Mouse (Mus musculus) CH12.LX (cell line): ENCODE results near the gene Tmem198. TPM values are rescaled to one million over a fixed set of nuclear protein-coding genes. Genes with fewer than 3 reads are reported as not detected.

ENCODE experiments used
- DNase-seq: peaks from one replicate; pipeline ENCODE4 v3.0.0-alpha.2; 2013; ENCODE audit errors: extremely low read depth
- H3K27ac ChIP-seq: 2 replicates; pipeline ENCODE4 v1.5.1; 2012; ENCODE audit warnings: low read depth, mild to moderate bottlenecking, control low read depth, moderate library complexity; ENCODE audit not compliant: insufficient read depth
- H3K27me3 ChIP-seq: replicated peaks from 2 replicates; pipeline ENCODE3; 2012; ENCODE audit warnings: inconsistent platforms
- H3K36me3 ChIP-seq, 2 experiments: replicated peaks in 1 of 2; 2 replicates each; pipeline versions ENCODE3 to v1.6.1; 2012; ENCODE audit warnings: inconsistent platforms in 1 of 2, low read length in 1 of 2, mild to moderate bottlenecking in 1 of 2, mixed read lengths in 1 of 2, moderate library complexity in 1 of 2; ENCODE audit not compliant: control insufficient read depth in 1 of 2, insufficient read depth in 1 of 2
- H3K4me1 ChIP-seq, 2 experiments: 2 replicates each; pipeline ENCODE4 v1.6.1; 2012; ENCODE audit warnings: inconsistent platforms in 1 of 2, moderate library complexity in 1 of 2; ENCODE audit not compliant: insufficient read depth in 2 of 2, control insufficient read depth in 1 of 2
- H3K4me2 ChIP-seq: 2 replicates; pipeline ENCODE4 v1.6.1; 2012; ENCODE audit warnings: low read depth, mild to moderate bottlenecking, control low read depth; ENCODE audit not compliant: poor library complexity, insufficient read depth, severe bottlenecking
- H3K4me3 ChIP-seq, 3 experiments: fragments of 150-350 bp in 1 of 3; sonication (generic) in 1 of 3; replicated peaks in 1 of 3; 2 replicates each; pipeline versions ENCODE3 to v1.5.1; 2011 to 2012; ENCODE audit warnings: low read depth in 2 of 3, low read length in 2 of 3, mild to moderate bottlenecking in 2 of 3, moderate library complexity in 2 of 3, control low read depth in 1 of 3, improper control_type of control experiment in 1 of 3, inconsistent platforms in 1 of 3, mixed read lengths in 1 of 3; ENCODE audit not compliant: poor library complexity in 1 of 3
- H3K79me2 ChIP-seq: replicated peaks from 2 replicates; pipeline ENCODE4 v1.6.1; 2012; ENCODE audit warnings: mild to moderate bottlenecking, moderate library complexity; ENCODE audit not compliant: control insufficient read depth, poor library complexity, insufficient read depth, severe bottlenecking; ENCODE audit errors: extremely low read depth
- H3K9ac ChIP-seq: 2 replicates; pipeline ENCODE4 v1.6.1; 2012; ENCODE audit warnings: low read depth, mild to moderate bottlenecking, control low read depth, moderate library complexity; ENCODE audit not compliant: insufficient read depth
- H3K9me3 ChIP-seq: replicated peaks from 2 replicates; pipeline ENCODE3; 2012; ENCODE audit warnings: low read length, inconsistent platforms, mixed read lengths
- E2F4 ChIP-seq: IDR thresholded peaks from 2 replicates; pipeline ENCODE4 v1.6.1; 2011; ENCODE audit warnings: low read depth, low read length, improper control_type of control experiment; ENCODE audit not compliant: insufficient replicate concordance
- GABPA ChIP-seq: IDR thresholded peaks from 2 replicates; pipeline ENCODE4 v1.6.1; 2012; ENCODE audit warnings: low read depth, low read length, improper control_type of control experiment, inconsistent platforms; ENCODE audit not compliant: insufficient replicate concordance
- JUND ChIP-seq: conservative IDR thresholded peaks from 2 replicates; pipeline ENCODE4 v1.6.1; 2011; ENCODE audit warnings: low read depth, low read length, improper control_type of control experiment
- MAFK ChIP-seq: IDR thresholded peaks from 2 replicates; pipeline ENCODE4 v1.6.1; 2011; ENCODE audit warnings: low read length, improper control_type of control experiment; ENCODE audit not compliant: insufficient replicate concordance
- MXI1 ChIP-seq: IDR thresholded peaks from 2 replicates; pipeline ENCODE4 v1.6.1; 2011; ENCODE audit warnings: mild to moderate bottlenecking, low read depth, low read length, improper control_type of control experiment
- MYC ChIP-seq: IDR thresholded peaks from 2 replicates; pipeline ENCODE4 v1.6.1; 2011; ENCODE audit warnings: low read depth, mild to moderate bottlenecking, improper control_type of control experiment, low read length
- NRF1 ChIP-seq: IDR thresholded peaks from 2 replicates; pipeline ENCODE4 v1.6.1; 2014; ENCODE audit warnings: low read depth, mild to moderate bottlenecking, inconsistent platforms, low read length, improper control_type of control experiment, moderate library complexity
- PAX5 ChIP-seq: IDR thresholded peaks from 2 replicates; pipeline ENCODE4 v1.6.1; 2012; ENCODE audit warnings: low read length, inconsistent platforms, mixed read lengths
- POLR2AphosphoS2 ChIP-seq: IDR thresholded peaks from 2 replicates; pipeline ENCODE4 v1.6.1; 2011; ENCODE audit warnings: low read depth, low read length, improper control_type of control experiment
- RAD21 ChIP-seq: IDR thresholded peaks from 2 replicates; pipeline ENCODE4 v1.6.1; 2011; ENCODE audit warnings: low read depth, mild to moderate bottlenecking, low read length, improper control_type of control experiment, moderate library complexity
- UBTF ChIP-seq: IDR thresholded peaks from 2 replicates; pipeline ENCODE4 v1.6.1; 2012; ENCODE audit warnings: low read depth, mild to moderate bottlenecking, inconsistent platforms, low read length, improper control_type of control experiment, moderate library complexity
- USF1 ChIP-seq: IDR thresholded peaks from 2 replicates; pipeline ENCODE4 v1.6.1; 2014; ENCODE audit warnings: low read depth, mild to moderate bottlenecking, inconsistent platforms, low read length, improper control_type of control experiment
- USF2 ChIP-seq: conservative IDR thresholded peaks from 2 replicates; pipeline ENCODE4 v1.6.1; 2011; ENCODE audit warnings: low read depth, low read length, improper control_type of control experiment
- ZC3H11A ChIP-seq: IDR thresholded peaks from 2 replicates; pipeline ENCODE4 v1.6.1; 2012; ENCODE audit warnings: low read depth, mild to moderate bottlenecking, inconsistent platforms, low read length, improper control_type of control experiment
- ZMIZ1 ChIP-seq: IDR thresholded peaks from 2 replicates; pipeline ENCODE4 v1.6.1; 2012; ENCODE audit warnings: low read depth, mild to moderate bottlenecking, inconsistent platforms, low read length, improper control_type of control experiment
- dilution Hi-C: fragments of 300-500 bp; cut with MboI; formaldehyde crosslinking; loops from 2 replicates; pipeline ENCODE4 v1.14.3; 2020; ENCODE audit warnings: low sequenced_read_pairs; ENCODE audit not compliant: extremely low pct_unique_long_range_greater_than_20kb, extremely low pct_ligation_motif_present
- in situ Hi-C: fragments of 300-500 bp; cut with MboI; formaldehyde crosslinking; loops from 3 replicates; pipeline ENCODE4 v1.14.3; 2019; ENCODE audit warnings: low sequenced_read_pairs, low pct_ligation_motif_present, low pct_unique_long_range_greater_than_20kb, mixed read lengths
- polyA plus RNA-seq: library from polyadenylated mRNA; unstranded; fragments of >175 nt; gene quantifications from 2 replicates; pipeline ENCODE4 v1.2.1, GENCODE M21; 2012; ENCODE audit warnings: low read depth; ENCODE audit not compliant: insufficient read length
- total RNA-seq, 2 experiments: library from RNA; depleted of rRNA; stranded (reverse); fragments of 300-350 nt in 1 of 2; fragments of >200 nt in 1 of 2; gene quantifications; 2 replicates each; pipeline ENCODE4 v1.2.3; 2012 to 2014

The Tmem198 gene
- total and polyA plus RNA-seq, 3 experiments = 0.51 to 1.1 (median 0.80) TPM

DNA sequence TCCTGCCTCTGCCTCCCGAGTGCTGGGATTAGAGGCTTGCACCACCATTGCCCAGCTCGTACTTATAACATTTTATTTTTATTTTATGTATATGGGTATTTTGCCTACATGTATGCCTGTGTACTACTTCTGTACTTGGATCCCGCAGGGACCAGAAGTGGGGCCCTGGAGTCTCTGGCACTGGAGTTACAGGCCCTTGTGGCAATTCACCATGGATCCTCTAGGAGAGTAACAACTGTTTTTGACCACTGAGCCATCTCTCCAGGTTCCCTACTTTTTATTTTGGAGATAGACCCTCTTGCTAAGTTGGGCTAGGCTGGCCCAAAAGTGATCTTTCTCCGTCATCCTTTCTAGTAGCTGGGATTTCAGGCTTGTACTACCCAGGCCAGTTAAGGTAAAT is 39.1 kb downstream of the Tmem198 start:
- no peak overlapping the region for H3K4me2 ChIP-seq
- peaks cover 2% of the 10 kb centered on the region for H3K27me3 ChIP-seq
- no peak overlapping the region for H3K27ac ChIP-seq
- no peak overlapping the region for H3K9ac ChIP-seq
- TF ChIP-seq USF2 = no peak
- no peak for TF ChIP-seq ZMIZ1
- no peak for TF ChIP-seq POLR2AphosphoS2
- dilution Hi-C loops (no loop called here), in situ Hi-C loops (no loop called here)
- H3K79me2 ChIP-seq = no peaks in the 10 kb centered on the region
- H3K4me3 ChIP-seq = no peak overlapping the region
- no peaks in the 10 kb centered on the region for H3K36me3 ChIP-seq
- DNase-seq = no peak
- no peaks in the 10 kb centered on the region for H3K9me3 ChIP-seq
- H3K4me1 ChIP-seq = peaks cover 0 to 13% of the 10 kb centered on the region in 2 experiments; a peak in 2 of 4 replicates

DNA sequence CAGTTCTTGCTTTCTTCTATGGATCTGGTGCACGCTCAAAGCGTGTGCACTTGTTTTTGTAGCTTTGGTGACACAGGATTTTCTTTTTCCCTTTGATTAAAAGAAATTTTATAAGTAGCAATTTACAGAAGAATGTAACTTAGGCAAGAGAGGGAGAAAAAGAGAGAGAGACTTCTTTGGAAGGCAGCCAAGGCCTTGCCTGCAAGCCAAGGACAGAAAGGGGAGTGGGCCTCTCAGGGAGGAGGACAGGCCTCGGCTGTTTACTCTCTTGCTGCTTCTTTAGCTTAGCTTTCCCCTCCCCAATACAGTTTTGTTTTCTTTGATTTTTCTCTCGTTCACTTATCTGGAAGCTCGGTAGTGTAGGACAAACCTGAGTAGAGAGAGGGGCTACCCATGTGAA is 40.2 kb downstream of the Tmem198 start:
- in situ Hi-C loops = no loop called here
- no peaks in the 10 kb centered on the region for H3K9me3 ChIP-seq
- peaks cover 2% of the 10 kb centered on the region for H3K27me3 ChIP-seq
- H3K9ac ChIP-seq = no peak overlapping the region
- H3K4me3 ChIP-seq = no peak overlapping the region
- no peak for DNase-seq
- H3K4me1 ChIP-seq = peaks cover 2 to 24% of the 10 kb centered on the region in 2 experiments; a peak in 2 of 4 replicates
- dilution Hi-C loops = no loop called here
- TF ChIP-seq MYC (no peak), NRF1 (no peak), JUND (no peak), RAD21 (no peak), UBTF (no peak), GABPA (no peak), MXI1 (no peak), E2F4 (no peak), USF2 (no peak), ZC3H11A (no peak), USF1 (no peak), PAX5 (no peak), MAFK (no peak)
- no peak overlapping the region for H3K27ac ChIP-seq
- no peak overlapping the region for H3K4me2 ChIP-seq
- H3K79me2 ChIP-seq = no peaks in the 10 kb centered on the region
- H3K36me3 ChIP-seq = no peaks in the 10 kb centered on the region
